Mouse (Mus musculus): ENCODE measurements around the gene Specc1.
"Not testable (repeated sequence)": the region's sequence is repeated elsewhere in the genome, so short reads cannot be mapped to it uniquely, and the experiment has no call there.

Gene Specc1

GRCm38 (mm10) chr11:61956572-61957295, at the start of gene Specc1:
Gene Specc1 (plus strand): TSS chr11:61956763.
- peak; percentile 89 for DNase-seq

GRCm38 (mm10) chr11:61908315-61908714, 48.2 kb upstream of the Specc1 start:
- no peak for DNase-seq

GRCm38 (mm10) chr11:61919702-61920101, 36.9 kb upstream of the Specc1 start:
- no peak for DNase-seq

GRCm38 (mm10) chr11:61923309-61923708, 33.3 kb upstream of the Specc1 start:
- no peak for DNase-seq

GRCm38 (mm10) chr11:61929323-61930097, 27.1 kb upstream of the Specc1 start:
- DNase-seq, result no peak

GRCm38 (mm10) chr11:61930098-61930517, 26.5 kb upstream of the Specc1 start, which contains the start of gene Akap10:
Gene Akap10 (minus strand): TSS chr11:61930252.
- peak; percentile 95 for DNase-seq

- no peak for DNase-seq
Observed at GRCm38 (mm10) chr11:61930640-61931586, 25.6 kb upstream of the Specc1 start.

DNA sequence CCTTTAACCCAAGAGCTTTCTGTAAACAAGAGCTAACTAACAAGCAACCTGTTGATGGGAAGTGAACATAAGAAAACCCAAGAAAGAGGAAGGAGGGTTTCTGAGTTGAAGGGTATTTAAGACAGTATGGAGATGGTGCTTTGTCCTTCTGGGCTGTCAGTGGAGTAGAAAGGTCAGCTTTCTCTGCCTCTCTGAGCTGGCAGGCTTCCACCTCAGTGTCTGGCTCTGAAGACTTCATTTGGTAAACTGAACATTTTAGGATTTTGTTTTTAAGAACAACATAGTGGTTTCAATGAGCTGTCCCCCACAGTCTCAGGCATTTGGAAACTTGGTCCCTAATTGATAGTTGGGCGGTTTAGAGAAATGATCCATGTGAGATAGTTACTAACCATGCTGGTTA, 18.8 kb upstream of the Specc1 start:
- no peak for DNase-seq

- no peak for DNase-seq
Observed at GRCm38 (mm10) chr11:61942903-61943302, 13.7 kb upstream of the Specc1 start.

- no peak for DNase-seq
Observed at GRCm38 (mm10) chr11:61944417-61944816, 12.1 kb upstream of the Specc1 start.

GRCm38 (mm10) chr11:61946608-61947007, 10.0 kb upstream of the Specc1 start:
- DNase-seq, result no peak

DNA sequence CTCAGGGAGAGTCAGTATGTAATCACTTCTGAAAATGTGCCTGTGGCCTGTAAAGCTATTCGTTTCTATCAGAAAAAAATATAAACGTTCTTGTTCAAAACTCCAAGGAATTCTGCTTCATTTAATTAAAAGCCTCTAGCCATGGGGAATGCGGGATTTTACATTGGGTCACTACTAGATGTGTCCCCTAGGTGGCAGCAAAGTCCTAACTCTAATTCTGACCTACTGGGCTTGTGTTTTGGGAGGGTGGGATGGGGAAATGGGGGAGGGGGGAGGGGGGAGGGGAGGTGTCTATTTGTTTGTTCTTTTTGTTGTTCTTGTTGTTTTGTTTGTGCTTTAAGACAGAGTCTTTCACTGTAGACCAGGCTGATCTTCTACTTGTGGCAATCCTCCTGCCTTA, 7.2 kb upstream of the Specc1 start:
- peak; percentile 46 for DNase-seq

DNA sequence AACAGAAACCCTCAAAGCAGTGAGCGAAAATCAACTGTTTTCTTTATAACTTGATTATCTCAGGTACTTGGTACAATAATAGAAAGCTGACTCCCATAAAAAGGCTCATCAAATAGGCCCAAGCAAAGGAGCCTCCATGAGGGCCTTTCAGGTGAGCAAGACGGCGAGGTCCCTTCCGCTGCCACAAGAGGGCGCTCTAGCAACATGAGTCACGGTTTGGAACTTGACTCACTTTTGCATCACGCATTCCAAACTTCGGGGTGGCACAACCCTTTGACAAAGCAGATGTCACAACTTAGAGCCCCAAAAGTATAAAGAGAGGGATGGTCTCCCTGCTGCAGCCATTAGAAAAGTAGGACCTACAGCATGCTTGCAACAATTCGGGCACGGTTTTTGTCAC, 5.9 kb upstream of the Specc1 start:
- DNase-seq, result peak; percentile 95

GRCm38 (mm10) chr11:61955136-61955535, 1.4 kb upstream of the Specc1 start:
- DNase-seq, result no peak

GRCm38 (mm10) chr11:61955951-61956350, 612 bp upstream of the Specc1 start:
- no peak for DNase-seq

DNA sequence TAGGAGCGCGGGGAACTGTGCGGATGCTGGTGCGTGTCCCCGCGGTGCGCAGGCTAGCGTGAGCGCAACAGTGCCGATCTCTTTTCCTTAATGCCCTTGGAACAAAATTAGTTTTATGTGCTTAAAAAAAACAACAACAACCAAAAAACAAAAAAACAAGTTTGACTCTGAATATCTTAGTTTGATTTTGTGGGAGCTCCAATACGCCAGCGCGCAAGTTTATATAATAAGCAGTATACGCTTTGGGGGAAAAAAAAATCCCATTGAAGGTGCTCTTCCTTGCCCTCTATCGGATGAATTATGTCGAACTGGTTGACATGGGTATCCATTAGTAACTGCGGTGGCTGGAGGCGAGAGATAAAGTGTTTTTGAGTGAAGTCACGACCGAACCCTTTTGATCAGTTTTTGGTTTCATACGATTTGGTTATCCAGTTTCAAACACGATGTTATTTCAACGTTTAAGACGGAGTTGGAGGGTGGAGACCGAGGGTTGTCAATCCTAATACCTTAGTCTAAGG, 792 bp downstream of the Specc1 start:
- peak; percentile 21 for DNase-seq

DNA sequence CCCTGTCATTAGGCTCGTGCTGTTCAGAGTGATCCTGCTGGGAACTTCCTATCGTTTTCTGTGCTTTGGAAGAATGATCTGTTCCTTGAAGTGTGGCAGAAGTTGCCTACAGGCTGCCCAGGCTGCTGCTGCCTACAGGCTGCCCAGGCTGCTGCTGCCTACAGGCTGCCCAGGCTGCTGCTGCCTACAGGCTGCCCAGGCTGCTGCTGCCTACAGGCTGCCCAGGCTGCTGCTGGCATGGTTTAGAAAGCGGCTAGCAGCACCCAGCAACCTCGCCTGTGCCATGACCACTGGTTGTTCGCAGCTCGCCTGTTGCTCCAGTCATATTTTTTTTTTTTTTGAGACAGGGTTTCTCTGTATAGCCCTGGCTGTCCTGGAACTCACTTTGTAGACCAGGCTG, 2.1 kb downstream of the Specc1 start:
- DNase-seq, result not testable (repeated sequence)

- DNase-seq, result no peak
Observed at GRCm38 (mm10) chr11:61960096-61960495, 3.5 kb downstream of the Specc1 start.

- no peak for DNase-seq
Observed at GRCm38 (mm10) chr11:61962684-61963083, 6.1 kb downstream of the Specc1 start.

GRCm38 (mm10) chr11:61963193-61963592, 6.6 kb downstream of the Specc1 start:
- DNase-seq, result no peak

GRCm38 (mm10) chr11:61964611-61965010, 8.0 kb downstream of the Specc1 start:
- no peak for DNase-seq

DNA sequence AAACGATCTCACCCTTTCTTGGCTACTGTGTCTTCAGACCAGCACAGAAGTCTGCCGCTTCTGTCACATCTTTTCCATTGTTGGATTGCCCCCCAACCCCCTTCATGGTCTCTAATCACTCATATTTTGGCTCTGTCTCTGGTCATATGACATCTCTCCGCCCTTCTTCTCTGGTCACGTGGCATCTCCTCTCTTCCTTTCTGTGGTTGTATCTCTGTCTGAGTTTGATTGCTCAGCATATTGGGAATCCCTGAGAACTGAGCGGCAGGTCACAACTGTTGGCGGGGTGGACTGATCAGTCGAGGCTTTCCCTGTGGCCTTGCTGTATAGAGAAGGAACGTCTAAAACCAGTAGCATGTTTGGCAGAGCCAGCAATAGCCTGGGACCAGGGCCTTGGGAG, 10.5 kb downstream of the Specc1 start:
- DNase-seq, result no peak

DNA sequence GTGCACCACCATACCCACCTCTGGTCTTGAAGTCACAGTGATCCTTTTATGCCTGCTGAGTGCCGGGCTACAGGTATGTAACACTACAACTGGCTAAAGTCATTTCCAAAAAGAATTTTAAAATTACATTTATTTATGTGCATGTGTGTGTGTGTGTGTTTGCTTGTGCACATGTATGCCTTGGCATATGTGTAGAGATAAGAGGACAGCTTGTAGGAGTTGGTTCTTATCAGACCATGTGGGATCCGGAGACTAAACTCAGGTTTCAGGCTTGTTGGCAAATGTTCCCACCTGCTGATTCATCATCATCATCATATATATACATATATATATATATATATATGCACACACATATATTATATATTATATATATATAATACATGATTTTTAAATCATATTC, 12.3 kb downstream of the Specc1 start:
- no peak for DNase-seq
